Comparison of ENCODE assay signal across 16 mouse cellular contexts in the genomic region with DNA sequence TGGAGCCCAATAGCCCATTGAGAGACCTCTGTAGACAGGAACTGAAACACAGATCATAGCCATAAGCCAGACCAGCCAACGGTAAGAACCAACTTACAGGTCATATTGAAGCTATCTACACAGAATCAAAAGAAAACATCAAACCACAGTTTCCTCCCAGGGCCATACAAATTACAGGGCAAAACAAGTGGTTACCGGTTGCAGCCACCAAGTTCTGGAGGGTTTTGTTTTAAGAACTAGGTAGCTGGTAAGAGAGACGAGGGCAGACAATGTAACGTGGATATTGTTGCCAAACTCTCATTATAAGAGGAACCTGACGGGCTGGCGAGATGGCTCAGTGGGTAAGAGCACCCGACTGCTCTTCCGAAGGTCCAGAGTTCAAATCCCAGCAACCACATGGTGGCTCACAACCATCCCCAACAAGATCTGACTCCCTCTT. TPM values are rescaled to one million over a fixed set of nuclear protein-coding genes. Genes with fewer than 3 reads are reported as not detected.
DNase-seq lines count a peak whose midpoint lies in the region; ATAC-seq and TF ChIP-seq lines count a peak whose summit lies in the region.
"Had no signal": no experiment of that assay in that cellular context is flagged by ENCODE, and none has a peak within 500 bp of the region (broad histone marks: within the 10 kb centered on the region; RNA-seq: fewer than 3 reads in every experiment).

No protein-coding gene starts in this region.

- H3K4me3 ChIP-seq in liver, embryonic 16.5 days (ENCODE audit: low read depth, low read length), result no peak overlapping the region
- H3K4me3 ChIP-seq in liver, embryonic 11.5 days (ENCODE audit: low read depth, low read length), result no peak overlapping the region
- H3K4me3 ChIP-seq in midbrain, postnatal 0 days (ENCODE audit: low read depth, low read length), result no peak overlapping the region
- H3K4me3 ChIP-seq in forebrain, postnatal 0 days (ENCODE audit: low read depth, low read length), result no peak overlapping the region
- H3K4me3 ChIP-seq: hindbrain, embryonic 13.5 days; limb, embryonic 13.5 days; neural tube, embryonic 12.5 days had no signal

- 0 out of 2 replicates have a peak, but pooled peaks have one; percentile 16 for ATAC-seq in liver, embryonic 16.5 days (ENCODE audit: low read depth)
- ATAC-seq in liver, embryonic 11.5 days (replicated peaks; ENCODE audit: low FRiP score), result no peak
- peak; percentile 76 for ATAC-seq in granulocyte monocyte progenitor cell, adult 5-6 weeks (replicated peaks; ENCODE audit: poor library complexity, severe bottlenecking)
- no peak for ATAC-seq in midbrain, postnatal 0 days (ENCODE audit: low FRiP score)
- ATAC-seq in forebrain, postnatal 0 days, result no peak

- no peak overlapping the region for H3K4me2 ChIP-seq in liver, embryonic 16.5 days (ENCODE audit: low read depth, low read length)
- no peak overlapping the region for H3K4me2 ChIP-seq in liver, embryonic 11.5 days
- no peak overlapping the region for H3K4me2 ChIP-seq in midbrain, postnatal 0 days (ENCODE audit: low read depth, low read length, poor library complexity, severe bottlenecking)
- H3K4me2 ChIP-seq in forebrain, postnatal 0 days (ENCODE audit: low read depth), result no peak overlapping the region
- H3K4me2 ChIP-seq: hindbrain, embryonic 13.5 days; limb, embryonic 13.5 days; midbrain, embryonic 11.5 days; neural tube, embryonic 12.5 days had no signal

- no peaks in the 10 kb centered on the region for H3K36me3 ChIP-seq in liver, embryonic 16.5 days (ENCODE audit: control insufficient read depth, insufficient read depth)
- H3K36me3 ChIP-seq in liver, embryonic 11.5 days (ENCODE audit: control insufficient read depth, insufficient read depth, low read length), result no peaks in the 10 kb centered on the region
- no peaks in the 10 kb centered on the region for H3K36me3 ChIP-seq in midbrain, postnatal 0 days (ENCODE audit: insufficient read depth, low read length)
- H3K36me3 ChIP-seq in forebrain, postnatal 0 days (ENCODE audit: insufficient read depth), result no peaks in the 10 kb centered on the region
- H3K36me3 ChIP-seq: hindbrain, embryonic 13.5 days; limb, embryonic 13.5 days; neural tube, embryonic 12.5 days had no signal

- H3K27me3 ChIP-seq in liver, embryonic 16.5 days (ENCODE audit: control insufficient read depth, insufficient read depth, low read depth, low read length), result no peaks in the 10 kb centered on the region
- H3K27me3 ChIP-seq in liver, embryonic 11.5 days (replicated peaks; ENCODE audit: control insufficient read depth, insufficient read depth, low read length), result no peaks in the 10 kb centered on the region
- no peaks in the 10 kb centered on the region for H3K27me3 ChIP-seq in midbrain, postnatal 0 days (ENCODE audit: insufficient read depth, low read length)
- H3K27me3 ChIP-seq in forebrain, postnatal 0 days (ENCODE audit: insufficient read depth, low read length), result no peaks in the 10 kb centered on the region
- H3K27me3 ChIP-seq: hindbrain, embryonic 13.5 days; limb, embryonic 13.5 days; neural tube, embryonic 12.5 days had no signal

- H3K9me3 ChIP-seq in liver, embryonic 16.5 days (replicated peaks; ENCODE audit: control insufficient read depth, low read length), result no peaks in the 10 kb centered on the region
- no peaks in the 10 kb centered on the region for H3K9me3 ChIP-seq in liver, embryonic 11.5 days (ENCODE audit: control insufficient read depth, low read length)
- no peaks in the 10 kb centered on the region for H3K9me3 ChIP-seq in midbrain, postnatal 0 days (ENCODE audit: low read length)
- H3K9me3 ChIP-seq in forebrain, postnatal 0 days (ENCODE audit: low read length), result no peaks in the 10 kb centered on the region
- H3K9me3 ChIP-seq: hindbrain, embryonic 13.5 days; limb, embryonic 13.5 days; neural tube, embryonic 12.5 days had no signal

- no peak for TF ChIP-seq CTCF in midbrain, postnatal 0 days (IDR thresholded peaks at IDR 0.05)
- no peak for TF ChIP-seq CTCF in forebrain, postnatal 0 days (IDR thresholded peaks at IDR 0.05; ENCODE audit: low read depth)

- peaks cover 2% of the 10 kb centered on the region; the same call in 1 of the 2 replicates for H3K4me1 ChIP-seq in liver, embryonic 16.5 days (ENCODE audit: control insufficient read depth, low read depth, low read length)
- no peaks in the 10 kb centered on the region for H3K4me1 ChIP-seq in liver, embryonic 11.5 days (replicated peaks; ENCODE audit: control insufficient read depth, insufficient read depth, low read length)
- H3K4me1 ChIP-seq in midbrain, postnatal 0 days (ENCODE audit: insufficient read depth, low read length), result no peaks in the 10 kb centered on the region
- no peaks in the 10 kb centered on the region for H3K4me1 ChIP-seq in forebrain, postnatal 0 days (ENCODE audit: insufficient read depth)
- H3K4me1 ChIP-seq: hindbrain, embryonic 13.5 days; limb, embryonic 13.5 days; neural tube, embryonic 12.5 days had no signal

- WGBS in liver, embryonic 16.5 days (ENCODE audit: insufficient replicate concordance), result 31% methylated on average over 8 of the region's 8 CpGs
- 69% methylated on average over 8 of the region's 8 CpGs for WGBS in liver, embryonic 11.5 days
- WGBS in midbrain, postnatal 0 days, result 90% methylated on average over 8 of the region's 8 CpGs
- WGBS in forebrain, postnatal 0 days, result 88% methylated on average over 8 of the region's 8 CpGs

- DNase-seq in liver, embryonic 11.5 days (ENCODE audit: low spot score), result no peak
- peak; percentile 89 for DNase-seq in CD4-positive helper T cell, adult 2 months (ENCODE audit: low read depth, low spot score)
- peak; percentile 87 for DNase-seq in natural killer cell, adult 2 months (ENCODE audit: low spot score in 2 of 2)
- DNase-seq in midbrain, postnatal 0 days (ENCODE audit: low spot score), result no peak
- no peak for DNase-seq in right cerebral cortex, adult 18-20 months
- DNase-seq in forebrain, postnatal 0 days, result no peak
- DNase-seq: cerebellum, adult 9-10 months; kidney, adult 18-20 months; kidney, postnatal 36 days; layer of hippocampus, postnatal 36 days had no signal

- no peak overlapping the region for H3K27ac ChIP-seq in liver, embryonic 16.5 days (ENCODE audit: low read length)
- H3K27ac ChIP-seq in liver, embryonic 11.5 days (ENCODE audit: low read depth, low read length), result no peak overlapping the region
- H3K27ac ChIP-seq in midbrain, postnatal 0 days (ENCODE audit: low read depth, low read length), result no peak overlapping the region
- H3K27ac ChIP-seq in forebrain, postnatal 0 days (ENCODE audit: low read depth, low read length), result no peak overlapping the region
- H3K27ac ChIP-seq: hindbrain, embryonic 13.5 days; limb, embryonic 13.5 days; neural tube, embryonic 12.5 days had no signal

- H3K9ac ChIP-seq in liver, embryonic 16.5 days (ENCODE audit: low read depth, low read length), result no peak overlapping the region
- no peak overlapping the region for H3K9ac ChIP-seq in liver, embryonic 11.5 days (ENCODE audit: low read depth, low read length)
- no peak overlapping the region for H3K9ac ChIP-seq in midbrain, postnatal 0 days (replicated peaks; ENCODE audit: low read length, poor library complexity, severe bottlenecking)
- no peak overlapping the region for H3K9ac ChIP-seq in forebrain, postnatal 0 days
- H3K9ac ChIP-seq: hindbrain, embryonic 13.5 days; limb, embryonic 13.5 days; neural tube, embryonic 12.5 days had no signal

RNA-seq across cellular contexts. Expression of gene Plac8, which starts 13.2 kb away (rescaled TPM):
- polyA plus RNA-seq in liver, embryonic 16.5 days (2015; fragmentation: Nextera tagmentation; extraction: Ambion mirVana), result 58.2 and 65.3 TPM in 2 replicates
- polyA plus RNA-seq in liver, embryonic 11.5 days (2014; fragmentation: Nextera tagmentation; extraction: Ambion mirVana), result 34.0 and 34.3 TPM in 2 replicates
- 5,016 and 5,973 TPM in 2 replicates for total RNA-seq in granulocyte monocyte progenitor cell, adult 5-6 weeks (2014; fragmentation: Nextera tagmentation)
- total RNA-seq in granulocyte monocyte progenitor cell, adult 5-6 weeks (2017), result 4,049 and 4,633 TPM in 2 replicates
- total RNA-seq in midbrain, postnatal 0 days (2014; rRNA removed), result 3.4 and 3.7 TPM in 2 replicates
- 1.3 and 1.7 TPM in 2 replicates for polyA plus RNA-seq in midbrain, postnatal 0 days (2015; fragmentation: Nextera tagmentation; extraction: Ambion mirVana)
- 0.38 and 3.5 TPM in 2 replicates for total RNA-seq in forebrain, postnatal 0 days (2014; rRNA removed)
- 1.5 and 2.0 TPM in 2 replicates for polyA plus RNA-seq in forebrain, postnatal 0 days (2015; fragmentation: Nextera tagmentation; extraction: Ambion mirVana)
- total RNA-seq: layer of hippocampus, postnatal 36 days had no signal

Comparison
In these comparisons a context has a peak if more than half of its experiments do, and no peak if none do; other contexts are left out.
1. ATAC-seq: peak in liver, embryonic 16.5 days (single experiment) and granulocyte monocyte progenitor cell, adult 5-6 weeks (single experiment); none in liver, embryonic 11.5 days (single experiment), midbrain, postnatal 0 days (single experiment) and forebrain, postnatal 0 days (single experiment).
2. DNase-seq: peak in CD4-positive helper T cell, adult 2 months (single experiment) and natural killer cell, adult 2 months (2 of 2); none in liver, embryonic 11.5 days (single experiment), midbrain, postnatal 0 days (single experiment), right cerebral cortex, adult 18-20 months (single experiment) and forebrain, postnatal 0 days (single experiment).
3. RNA of gene Plac8, which starts 13.2 kb away (polyA plus RNA-seq): 58.2 to 65.3 TPM in liver, embryonic 16.5 days and 34.0 to 34.3 TPM in liver, embryonic 11.5 days; 1.3 to 1.7 TPM in midbrain, postnatal 0 days and 1.5 to 2.0 TPM in forebrain, postnatal 0 days; every median in the first group is over 10 times any median in the second.